26 mouse cellular contexts compared by ENCODE assay signal in genomic region chr17:26286199-26286955, GRCm38 (mm10). TPM values are rescaled to one million over a fixed set of nuclear protein-coding genes. Genes with fewer than 3 reads are reported as not detected.
A peak's percentile ranks its signal among the peaks of the same experiment; 100 is the strongest.
DNase-seq lines count a peak whose midpoint lies in the region; ATAC-seq and TF ChIP-seq lines count a peak whose summit lies in the region.
"Had no signal": no experiment of that assay in that cellular context is flagged by ENCODE, and none has a peak within 500 bp of the region (broad histone marks: within the 10 kb centered on the region; RNA-seq: fewer than 3 reads in every experiment).

No protein-coding gene starts in this region.

- H3K9me3 ChIP-seq in midbrain, embryonic 11.5 days (ENCODE audit: control insufficient read depth, low read length), result peaks cover 1% of the 10 kb centered on the region; the same call in 1 of the 2 replicates
- H3K9me3 ChIP-seq in midbrain, postnatal 0 days (ENCODE audit: low read length), result no peaks in the 10 kb centered on the region
- H3K9me3 ChIP-seq: hindbrain, embryonic 15.5 days; intestine, embryonic 15.5 days had no signal

- H3K36me3 ChIP-seq in midbrain, embryonic 11.5 days (ENCODE audit: control insufficient read depth, insufficient read depth, low read length), result peaks cover 40% of the 10 kb centered on the region
- peaks cover 60% of the 10 kb centered on the region for H3K36me3 ChIP-seq in midbrain, postnatal 0 days (ENCODE audit: insufficient read depth, low read length)

- peak; percentile 15 for DNase-seq in cerebellum, adult 9-10 months
- DNase-seq in cerebellum, adult 8-10 months, result no peak
- peak; percentile 80 for DNase-seq in midbrain, embryonic 11.5 days (ENCODE audit: low spot score, missing footprints)
- no peak for DNase-seq in midbrain, postnatal 0 days (ENCODE audit: low spot score)
- DNase-seq in cerebellum, postnatal 10 days, result peak; percentile 15 to 20
- no peak for DNase-seq in gastrocnemius, postnatal 25 days
- no peak for DNase-seq in adipocyte (ENCODE audit: low spot score)
- DNase-seq: B cell, adult 2 months; gastrocnemius, adult 2 months; heart, postnatal 4 days; kidney, postnatal 4 days; layer of hippocampus, adult 9-11 months; lung, adult 18-20 months; lung, postnatal 14 days; midbrain, embryonic 14.5 days; right cerebral cortex, postnatal 4 days; thymus, postnatal 14 days had no signal

- WGBS in midbrain, embryonic 11.5 days, result 88% methylated on average over 8 of the region's 8 CpGs
- WGBS in midbrain, postnatal 0 days, result 87% methylated on average over 8 of the region's 8 CpGs

- ATAC-seq in midbrain, embryonic 11.5 days (ENCODE audit: low FRiP score), result no peak
- ATAC-seq in midbrain, postnatal 0 days (ENCODE audit: low FRiP score), result no peak
- ATAC-seq: intestine, embryonic 15.5 days; liver, embryonic 12.5 days had no signal

- no peak overlapping the region for H3K4me2 ChIP-seq in midbrain, embryonic 11.5 days
- no peak overlapping the region for H3K4me2 ChIP-seq in midbrain, postnatal 0 days (ENCODE audit: low read depth, low read length, poor library complexity, severe bottlenecking)
- H3K4me2 ChIP-seq: embryonic facial prominence, embryonic 13.5 days; forebrain, embryonic 12.5 days; hindbrain, embryonic 15.5 days; intestine, embryonic 15.5 days; kidney, embryonic 15.5 days; limb, embryonic 13.5 days; liver, embryonic 12.5 days had no signal

- H3K27me3 ChIP-seq in midbrain, embryonic 11.5 days (ENCODE audit: control insufficient read depth, insufficient read depth, low read length), result no peaks in the 10 kb centered on the region
- H3K27me3 ChIP-seq in midbrain, postnatal 0 days (ENCODE audit: insufficient read depth, low read length), result no peaks in the 10 kb centered on the region
- H3K27me3 ChIP-seq: embryonic facial prominence, embryonic 13.5 days; forebrain, embryonic 12.5 days; hindbrain, embryonic 15.5 days; intestine, embryonic 15.5 days; kidney, embryonic 15.5 days; limb, embryonic 13.5 days; liver, embryonic 12.5 days had no signal

- H3K27ac ChIP-seq in midbrain, embryonic 11.5 days (ENCODE audit: low read depth, low read length), result no peak overlapping the region
- no peak overlapping the region for H3K27ac ChIP-seq in midbrain, postnatal 0 days (ENCODE audit: low read depth, low read length)
- H3K27ac ChIP-seq: embryonic facial prominence, embryonic 13.5 days; forebrain, embryonic 12.5 days; gastrocnemius, adult 2 months; heart, embryonic 10.5 days; hindbrain, embryonic 15.5 days; intestine, embryonic 15.5 days; kidney, embryonic 15.5 days; limb, embryonic 13.5 days; liver, embryonic 12.5 days had no signal

- H3K9ac ChIP-seq in midbrain, embryonic 11.5 days (ENCODE audit: low read length), result no peak overlapping the region
- H3K9ac ChIP-seq in midbrain, postnatal 0 days (replicated peaks; ENCODE audit: low read length, poor library complexity, severe bottlenecking), result no peak overlapping the region
- H3K9ac ChIP-seq: embryonic facial prominence, embryonic 13.5 days; forebrain, embryonic 12.5 days; hindbrain, embryonic 15.5 days; intestine, embryonic 15.5 days; kidney, embryonic 15.5 days; limb, embryonic 13.5 days; liver, embryonic 12.5 days had no signal

- no peaks in the 10 kb centered on the region for H3K4me1 ChIP-seq in midbrain, embryonic 11.5 days (ENCODE audit: control insufficient read depth, insufficient read depth, low read length)
- H3K4me1 ChIP-seq in midbrain, postnatal 0 days (ENCODE audit: insufficient read depth, low read length), result no peaks in the 10 kb centered on the region
- H3K4me1 ChIP-seq: embryonic facial prominence, embryonic 13.5 days; forebrain, embryonic 12.5 days; hindbrain, embryonic 15.5 days; intestine, embryonic 15.5 days; kidney, embryonic 15.5 days; limb, embryonic 13.5 days; liver, embryonic 12.5 days had no signal

- no peak overlapping the region for H3K4me3 ChIP-seq in midbrain, embryonic 11.5 days (ENCODE audit: low read depth, low read length)
- H3K4me3 ChIP-seq in midbrain, postnatal 0 days (ENCODE audit: low read depth, low read length), result no peak overlapping the region
- H3K4me3 ChIP-seq: embryonic facial prominence, embryonic 13.5 days; erythroblast, embryonic 14.5 days; forebrain, embryonic 12.5 days; gastrocnemius, adult 2 months; heart, embryonic 10.5 days; hindbrain, embryonic 15.5 days; intestine, embryonic 15.5 days; kidney, embryonic 15.5 days; limb, embryonic 13.5 days; liver, embryonic 12.5 days had no signal

- no peak for TF ChIP-seq CTCF in midbrain, postnatal 0 days (IDR thresholded peaks at IDR 0.05)

RNA-seq across cellular contexts. Expression of gene Luc7l, which starts 33.7 kb away (rescaled TPM):
- 127 and 137 TPM in 2 replicates for polyA plus RNA-seq in midbrain, embryonic 11.5 days (2014; fragmentation: Nextera tagmentation; extraction: Ambion mirVana)
- 90.6 and 110 TPM in 2 replicates for total RNA-seq in midbrain, postnatal 0 days (2014; rRNA removed)
- polyA plus RNA-seq in midbrain, postnatal 0 days (2015; fragmentation: Nextera tagmentation; extraction: Ambion mirVana), result 82.3 and 95.2 TPM in 2 replicates
- total RNA-seq in gastrocnemius, postnatal 25 days (2021), result 10 to 100 TPM; 11.1 to 11.3 TPM

RNA-seq across cellular contexts. Expression of gene Fam234a, which starts 42.3 kb away (rescaled TPM):
- 16.9 and 19.6 TPM in 2 replicates for polyA plus RNA-seq in midbrain, embryonic 11.5 days (2014; fragmentation: Nextera tagmentation; extraction: Ambion mirVana)
- 24.6 and 31.5 TPM in 2 replicates for total RNA-seq in midbrain, postnatal 0 days (2014; rRNA removed)
- polyA plus RNA-seq in midbrain, postnatal 0 days (2015; fragmentation: Nextera tagmentation; extraction: Ambion mirVana), result 32.4 and 33.8 TPM in 2 replicates
- total RNA-seq in gastrocnemius, postnatal 25 days (2021), result 10 to 100 TPM; 61.0 to 71.0 TPM

Comparison
In these comparisons a context has a peak if more than half of its experiments do, and no peak if none do; other contexts are left out.
1. DNase-seq: peak in cerebellum, adult 9-10 months (single experiment), midbrain, embryonic 11.5 days (single experiment) and cerebellum, postnatal 10 days (2 of 2); none in cerebellum, adult 8-10 months (single experiment), midbrain, postnatal 0 days (single experiment), gastrocnemius, postnatal 25 days (single experiment) and adipocyte (single experiment).